Mouse (Mus musculus) kidney, embryonic 14.5 days (tissue): Measurements from ENCODE around the gene Schip1. TPM values are rescaled to one million over a fixed set of nuclear protein-coding genes. Genes with fewer than 3 reads are reported as not detected.

Source experiments
- ATAC-seq: fragments of 200-750 bp; cut with Nextera tagmentation; 2 replicates; pipeline ENCODE4 v1.8.0; 2017; ENCODE audit warnings: moderate number of reproducible peaks, mild to moderate bottlenecking, moderate TSS enrichment, moderate library complexity; ENCODE audit not compliant: low FRiP score, low TSS enrichment
- H3K27ac ChIP-seq: fragments of 300-500 bp; sonication (generic); 2 replicates; pipeline ENCODE4 v1.5.1; 2014; ENCODE audit warnings: low read depth, mild to moderate bottlenecking, low read length, moderate library complexity, mixed read lengths
- H3K27me3 ChIP-seq: fragments of 300-500 bp; sonication (generic); 2 replicates; pipeline ENCODE4 v1.6.1; 2014; ENCODE audit warnings: mild to moderate bottlenecking, low read length; ENCODE audit not compliant: control insufficient read depth, insufficient read depth
- H3K36me3 ChIP-seq: fragments of 300-500 bp; sonication (generic); 2 replicates; pipeline ENCODE4 v1.6.1; 2014; ENCODE audit warnings: low read length, mixed read lengths; ENCODE audit not compliant: control insufficient read depth, insufficient read depth
- H3K4me1 ChIP-seq: fragments of 300-500 bp; sonication (generic); 2 replicates; pipeline ENCODE4 v1.6.1; 2014; ENCODE audit warnings: low read length, mixed read lengths; ENCODE audit not compliant: control insufficient read depth, insufficient read depth
- H3K4me2 ChIP-seq: fragments of 300-500 bp; sonication (generic); replicated peaks from 2 replicates; pipeline ENCODE4 v1.6.1; 2014; ENCODE audit warnings: low read depth, mild to moderate bottlenecking, low read length
- H3K4me3 ChIP-seq: fragments of 300-500 bp; sonication (generic); 2 replicates; pipeline ENCODE4 v1.5.1; 2014; ENCODE audit warnings: mild to moderate bottlenecking, low read length
- H3K9ac ChIP-seq: fragments of 300-500 bp; sonication (generic); 2 replicates; pipeline ENCODE4 v1.6.1; 2014; ENCODE audit warnings: low read depth, mild to moderate bottlenecking, low read length, moderate library complexity
- H3K9me3 ChIP-seq: fragments of 300-500 bp; sonication (generic); 2 replicates; pipeline ENCODE4 v1.6.1; 2016; ENCODE audit warnings: low read length; ENCODE audit not compliant: control insufficient read depth
- WGBS: fragments of 180-500 bp; shearing (Covaris S2); extraction: QIAGEN DNeasy Blood & Tissue Kit; methylation state at CpG from one replicate; pipeline ENCODE4 v1.1.7; 2014; 5-methylcytosine and 5-hydroxymethylcytosine counted together
- polyA plus RNA-seq: library from polyadenylated mRNA; unstranded; fragments of >200 nt; fragmentation: Nextera tagmentation; extraction: Ambion mirVana; gene quantifications from 2 replicates; pipeline ENCODE4 v1.2.1, GENCODE M21; 2014

Gene Schip1
- polyA plus RNA-seq, 1 experiment from 2014 or later = 50.1 TPM

DNA sequence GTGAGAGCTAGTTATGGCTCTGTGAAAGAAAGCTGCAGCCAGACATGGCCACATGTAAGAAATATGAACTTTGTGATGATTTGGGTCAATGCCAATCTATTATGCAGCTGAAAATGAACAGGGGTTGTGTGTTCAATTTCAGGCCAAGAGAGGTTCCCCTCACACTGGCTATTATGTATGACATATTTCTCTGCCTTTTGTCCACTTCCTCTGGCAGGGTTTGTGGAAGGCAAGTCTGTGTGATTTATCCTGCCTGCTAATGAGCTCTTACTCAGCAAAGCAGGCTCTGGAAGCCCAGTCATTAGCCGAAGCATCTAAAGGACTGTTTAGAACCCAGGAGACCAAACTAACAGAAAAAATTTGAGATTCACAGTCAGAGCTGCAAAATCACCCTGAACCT lies 113.6 kb downstream of the Schip1 start:
- ATAC-seq = no peak
- no peak overlapping the region for H3K4me2 ChIP-seq
- 44% methylated on average over 1 of the region's 1 CpGs for WGBS
- no peaks in the 10 kb centered on the region for H3K9me3 ChIP-seq
- H3K27ac ChIP-seq = no peak overlapping the region
- no peaks in the 10 kb centered on the region for H3K27me3 ChIP-seq
- H3K9ac ChIP-seq = no peak overlapping the region
- no peak overlapping the region for H3K4me3 ChIP-seq
- H3K4me1 ChIP-seq = no peaks in the 10 kb centered on the region
- no peaks in the 10 kb centered on the region for H3K36me3 ChIP-seq

DNA sequence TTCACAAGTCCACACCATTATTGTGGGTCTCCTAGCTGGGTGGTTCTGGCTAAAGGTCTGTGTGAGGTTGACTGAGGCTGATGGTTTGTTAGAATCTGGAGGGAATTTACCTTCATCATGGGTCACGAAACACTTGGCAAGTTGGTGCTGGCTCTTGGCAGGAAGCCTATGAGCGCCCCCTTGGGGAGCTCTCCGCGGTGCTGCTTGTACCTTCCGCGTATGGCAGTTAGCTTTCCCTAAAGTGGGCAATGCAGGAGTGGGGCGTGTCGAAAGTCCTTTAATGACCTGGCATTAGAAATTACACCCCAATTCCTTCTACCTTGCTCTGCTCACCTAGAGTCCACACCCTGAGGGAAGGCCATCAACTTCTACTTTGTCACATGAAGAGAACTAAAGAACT lies 122.9 kb downstream of the Schip1 start:
- Histone ChIP-seq H3K36me3 (no peaks in the 10 kb centered on the region), H3K4me1 (0 out of 2 replicates have a peak, but pooled peaks cover 5% of the 10 kb centered on the region), H3K4me3 (no peak overlapping the region), H3K27ac (no peak overlapping the region), H3K27me3 (no peaks in the 10 kb centered on the region), H3K4me2 (no peak overlapping the region), H3K9me3 (no peaks in the 10 kb centered on the region), H3K9ac (no peak overlapping the region)
- ATAC-seq = no peak
- 66% methylated on average over 8 of the region's 8 CpGs for WGBS

DNA sequence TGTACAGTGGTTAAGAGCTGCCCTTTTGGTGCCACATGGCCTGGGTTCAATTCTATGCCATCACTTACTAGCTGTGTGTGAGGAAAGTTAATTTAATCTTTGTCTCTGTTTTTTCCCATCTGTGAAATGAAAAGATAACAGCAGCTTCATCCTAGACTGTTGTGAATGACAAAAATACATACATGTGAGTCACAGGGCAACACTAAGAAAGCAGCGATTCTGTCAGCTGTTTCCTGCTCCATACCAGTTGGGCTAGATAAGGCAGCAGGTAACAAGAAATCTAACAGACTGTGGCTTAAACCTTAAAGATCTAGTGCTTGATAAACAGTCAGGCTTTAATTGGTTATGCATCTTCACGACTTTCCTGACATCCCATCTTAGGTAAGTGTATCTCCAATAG lies 124.5 kb downstream of the Schip1 start:
- Histone ChIP-seq H3K36me3 (no peaks in the 10 kb centered on the region), H3K27me3 (no peaks in the 10 kb centered on the region), H3K4me1 (0 out of 2 replicates have a peak, but pooled peaks cover 5% of the 10 kb centered on the region), H3K4me3 (no peak overlapping the region), H3K9ac (no peak overlapping the region), H3K9me3 (no peaks in the 10 kb centered on the region), H3K4me2 (no peak overlapping the region), H3K27ac (no peak overlapping the region)
- 82% methylated on average over 2 of the region's 2 CpGs for WGBS
- no peak for ATAC-seq

DNA sequence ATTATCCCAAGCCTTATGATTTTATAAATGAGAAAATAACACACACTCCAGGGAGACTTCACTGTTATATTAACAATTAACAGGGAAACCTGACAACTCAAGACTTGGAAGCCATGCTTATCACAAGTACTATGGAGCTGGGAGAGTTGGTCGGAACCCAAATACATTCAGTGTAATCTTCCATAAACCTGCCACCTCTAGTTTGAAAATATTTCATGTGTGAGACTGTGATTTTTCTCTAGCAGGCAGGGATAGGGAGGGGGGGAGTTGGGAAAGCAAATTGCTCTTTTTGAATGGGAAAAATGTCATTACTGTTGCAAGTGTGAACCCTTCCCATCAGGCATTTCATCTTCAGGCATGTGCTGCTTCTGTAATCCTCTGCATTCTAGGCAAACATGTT lies 132.3 kb downstream of the Schip1 start:
- Histone ChIP-seq H3K4me3 (no peak overlapping the region), H3K4me1 (no peaks in the 10 kb centered on the region), H3K9me3 (no peaks in the 10 kb centered on the region), H3K27me3 (no peaks in the 10 kb centered on the region), H3K9ac (no peak overlapping the region), H3K36me3 (no peaks in the 10 kb centered on the region), H3K27ac (no peak overlapping the region), H3K4me2 (no peak overlapping the region)
- 88% methylated on average over 1 of the region's 1 CpGs for WGBS
- ATAC-seq = no peak

DNA sequence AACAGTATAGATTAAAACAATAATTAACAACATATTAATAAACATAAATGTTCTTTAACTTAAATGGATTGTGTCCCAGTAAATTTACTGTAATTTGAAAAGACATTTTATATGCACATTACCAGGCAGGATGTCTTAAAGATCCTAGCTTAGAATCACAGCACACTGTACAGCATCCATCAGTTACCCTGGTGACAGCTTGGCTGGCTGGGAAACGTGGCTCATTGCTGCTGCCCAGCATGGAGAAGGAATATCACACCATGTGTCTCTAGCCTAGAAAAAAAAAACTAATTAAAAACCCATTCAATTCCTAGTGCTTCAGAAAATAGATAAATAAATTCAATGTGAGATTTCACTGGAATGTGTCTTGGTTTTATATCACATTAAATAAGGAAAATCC lies 136.6 kb downstream of the Schip1 start:
- no peaks in the 10 kb centered on the region for H3K9me3 ChIP-seq
- no peaks in the 10 kb centered on the region for H3K36me3 ChIP-seq
- H3K9ac ChIP-seq = no peak overlapping the region
- no peaks in the 10 kb centered on the region for H3K4me1 ChIP-seq
- 43% methylated on average over 1 of the region's 1 CpGs for WGBS
- no peaks in the 10 kb centered on the region for H3K27me3 ChIP-seq
- H3K27ac ChIP-seq = no peak overlapping the region
- no peak overlapping the region for H3K4me3 ChIP-seq
- ATAC-seq = no peak
- no peak overlapping the region for H3K4me2 ChIP-seq

DNA sequence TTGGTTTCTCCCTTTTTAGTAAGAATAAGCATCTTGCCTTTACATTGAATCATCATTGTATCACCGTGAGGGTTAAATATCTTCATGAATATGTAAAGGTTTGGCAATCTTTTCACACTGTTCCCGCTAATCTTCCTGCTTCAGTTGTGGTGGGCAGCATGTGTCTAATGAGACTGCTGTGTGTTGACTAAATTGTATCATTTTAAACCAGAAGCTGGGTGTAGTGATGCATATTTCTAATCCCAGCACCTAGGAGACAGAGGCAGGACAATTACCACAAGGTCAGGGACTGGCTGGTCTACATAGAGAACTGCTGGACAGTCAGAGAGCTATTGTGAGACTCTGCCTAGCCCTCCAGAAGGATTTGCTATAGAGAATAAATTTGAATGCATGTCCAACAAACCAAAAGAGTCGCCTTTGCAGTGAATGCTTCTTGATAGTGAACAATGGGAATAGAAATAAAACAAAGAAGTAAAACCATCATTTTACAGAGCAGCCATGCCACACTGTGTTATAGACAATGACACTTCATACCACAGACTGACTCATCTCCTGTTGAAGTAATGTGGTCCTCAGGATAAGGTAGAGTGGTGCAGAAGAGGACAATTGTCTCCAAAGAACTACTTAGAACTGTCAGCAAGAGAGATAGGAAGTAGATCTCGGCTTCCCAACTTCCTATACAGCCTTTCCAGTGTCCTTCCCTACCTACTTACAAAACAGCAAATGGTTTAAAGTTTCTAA lies 137.7 kb downstream of the Schip1 start:
- no peak overlapping the region for H3K27ac ChIP-seq
- WGBS = 79% methylated on average over 4 of the region's 4 CpGs
- no peaks in the 10 kb centered on the region for H3K27me3 ChIP-seq
- H3K4me3 ChIP-seq = no peak overlapping the region
- ATAC-seq = no peak
- H3K36me3 ChIP-seq = no peaks in the 10 kb centered on the region
- no peak overlapping the region for H3K4me2 ChIP-seq
- no peaks in the 10 kb centered on the region for H3K4me1 ChIP-seq
- no peak overlapping the region for H3K9ac ChIP-seq
- no peaks in the 10 kb centered on the region for H3K9me3 ChIP-seq

DNA sequence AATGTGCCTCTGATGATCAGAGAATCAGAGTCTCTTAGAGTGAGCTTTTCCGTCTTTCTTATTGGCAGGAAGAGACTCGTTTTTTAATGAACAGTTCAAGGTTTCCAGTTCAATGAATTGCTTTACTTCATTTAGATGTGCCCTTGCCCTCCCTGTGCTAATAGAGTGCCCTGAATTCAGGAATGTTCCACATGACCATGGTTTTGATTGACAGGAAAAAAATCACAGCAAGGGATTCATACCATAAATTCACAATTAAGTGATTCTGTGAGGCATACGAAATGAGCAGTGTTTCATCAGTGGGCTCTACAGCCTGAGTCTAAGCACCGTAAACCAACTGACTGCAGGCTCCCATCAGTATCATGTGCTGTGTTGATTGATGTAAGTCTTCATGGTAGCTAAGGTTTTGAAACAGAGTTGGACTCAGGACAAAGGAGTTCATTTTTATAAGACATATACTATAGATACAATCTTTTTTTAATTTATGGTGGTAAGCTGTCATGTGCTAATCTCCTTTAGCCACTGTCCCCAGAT lies 139.4 kb downstream of the Schip1 start:
- H3K27me3 ChIP-seq = no peaks in the 10 kb centered on the region
- H3K4me2 ChIP-seq = no peak overlapping the region
- H3K4me1 ChIP-seq = no peaks in the 10 kb centered on the region
- no peak overlapping the region for H3K9ac ChIP-seq
- H3K4me3 ChIP-seq = no peak overlapping the region
- no peak for ATAC-seq
- H3K36me3 ChIP-seq = no peaks in the 10 kb centered on the region
- H3K27ac ChIP-seq = no peak overlapping the region
- H3K9me3 ChIP-seq = no peaks in the 10 kb centered on the region
- WGBS = 70% methylated on average over 4 of the region's 4 CpGs

DNA sequence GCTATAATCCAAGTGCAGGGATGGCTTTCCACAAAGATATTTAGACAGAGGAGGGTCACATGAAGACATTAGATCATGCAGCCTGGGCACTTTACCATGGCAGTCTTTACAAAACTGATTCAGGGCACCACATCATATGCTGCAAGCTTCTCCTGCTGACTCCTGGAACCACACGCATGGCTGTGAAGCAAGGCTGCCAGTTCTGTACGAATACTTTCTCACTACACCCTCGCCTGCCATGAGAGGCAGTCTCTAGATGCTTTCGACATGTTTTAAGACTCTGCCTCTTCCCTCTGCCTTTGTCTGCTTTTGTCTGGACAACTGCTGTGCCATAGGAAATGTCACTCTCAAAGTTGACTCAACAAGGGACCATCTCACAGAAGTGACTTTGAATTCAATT lies 145.8 kb downstream of the Schip1 start:
- no peaks in the 10 kb centered on the region for H3K27me3 ChIP-seq
- 83% methylated on average over 4 of the region's 4 CpGs for WGBS
- no peaks in the 10 kb centered on the region for H3K9me3 ChIP-seq
- no peak overlapping the region for H3K4me3 ChIP-seq
- H3K4me2 ChIP-seq = no peak overlapping the region
- ATAC-seq = no peak
- H3K27ac ChIP-seq = no peak overlapping the region
- H3K9ac ChIP-seq = no peak overlapping the region
- no peaks in the 10 kb centered on the region for H3K4me1 ChIP-seq
- H3K36me3 ChIP-seq = no peaks in the 10 kb centered on the region

DNA sequence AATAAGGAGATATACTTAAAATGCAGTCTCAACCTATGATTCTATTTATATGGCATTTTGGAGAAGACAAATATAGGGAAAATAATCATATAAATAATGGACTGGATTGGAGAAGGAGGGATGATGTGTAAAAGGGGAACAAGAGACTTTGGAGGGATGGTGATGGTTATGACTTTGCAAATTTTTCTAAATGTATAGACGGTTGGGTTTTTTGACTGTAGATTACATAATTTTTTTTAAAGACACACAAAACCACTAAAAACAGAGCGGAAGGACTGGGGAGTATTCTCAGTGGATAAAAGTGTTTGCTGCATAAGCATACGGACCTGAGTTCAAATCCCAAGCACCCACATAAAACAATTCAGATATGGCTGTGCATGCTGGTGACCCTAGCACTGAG lies 156.8 kb downstream of the Schip1 start:
- Histone ChIP-seq H3K4me1 (no peaks in the 10 kb centered on the region), H3K9me3 (no peaks in the 10 kb centered on the region), H3K4me3 (no peak overlapping the region), H3K36me3 (no peaks in the 10 kb centered on the region), H3K27ac (no peak overlapping the region), H3K9ac (no peak overlapping the region), H3K4me2 (no peak overlapping the region), H3K27me3 (no peaks in the 10 kb centered on the region)
- ATAC-seq = no peak
- 93% methylated on average over 3 of the region's 3 CpGs for WGBS
